Mouse (Mus musculus): ENCODE measurements around the gene Cacng1. TPM values are rescaled to one million over a fixed set of nuclear protein-coding genes. Genes with fewer than 3 reads are reported as not detected.

The Cacng1 gene
- total RNA-seq, 4 experiments from 2014 or later: 352 to 401 (median 391) TPM

DNA sequence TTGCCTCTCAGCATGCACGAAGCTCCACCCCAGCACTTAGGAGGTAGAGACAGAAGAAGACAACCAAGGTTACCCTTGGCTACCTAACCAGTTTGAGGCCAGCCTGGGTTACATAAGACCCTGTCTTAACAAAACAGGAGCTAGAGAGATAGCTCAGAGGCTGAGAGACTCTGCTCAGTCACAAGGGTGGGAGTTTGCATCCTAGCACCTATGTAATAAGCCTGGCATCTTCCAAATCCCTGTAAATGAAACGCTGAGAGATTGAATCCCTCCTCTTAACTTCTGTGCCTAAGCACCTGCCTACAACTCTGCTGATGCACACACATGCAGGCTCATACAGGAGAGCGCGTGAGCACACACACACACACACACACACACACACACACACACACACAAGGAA lies 55.9 kb downstream of the Cacng1 start:
- DNase-seq (ENCODE audit: low spot score in 2 of 2): no peak

DNA sequence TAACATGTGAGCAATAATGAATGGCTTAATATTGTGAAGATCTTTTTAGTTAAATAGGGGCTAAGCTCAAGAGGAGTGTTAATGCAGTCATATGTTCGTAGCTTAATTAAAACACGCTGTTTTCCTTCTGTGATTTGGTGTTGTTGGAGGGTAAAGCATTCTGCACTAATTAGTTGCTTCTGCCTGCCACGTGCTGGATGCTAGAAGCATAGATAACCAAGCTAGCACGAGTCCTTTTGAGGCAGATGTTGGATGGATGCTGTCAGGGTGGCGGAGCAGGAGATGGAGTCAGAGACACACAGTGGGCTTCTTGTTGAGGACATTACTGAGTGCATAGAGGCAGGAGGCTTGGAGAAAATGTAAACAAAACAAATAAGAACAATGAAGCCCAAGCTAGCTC lies 59.2 kb downstream of the Cacng1 start:
- no peak for DNase-seq (ENCODE audit: low spot score in 2 of 2)

DNA sequence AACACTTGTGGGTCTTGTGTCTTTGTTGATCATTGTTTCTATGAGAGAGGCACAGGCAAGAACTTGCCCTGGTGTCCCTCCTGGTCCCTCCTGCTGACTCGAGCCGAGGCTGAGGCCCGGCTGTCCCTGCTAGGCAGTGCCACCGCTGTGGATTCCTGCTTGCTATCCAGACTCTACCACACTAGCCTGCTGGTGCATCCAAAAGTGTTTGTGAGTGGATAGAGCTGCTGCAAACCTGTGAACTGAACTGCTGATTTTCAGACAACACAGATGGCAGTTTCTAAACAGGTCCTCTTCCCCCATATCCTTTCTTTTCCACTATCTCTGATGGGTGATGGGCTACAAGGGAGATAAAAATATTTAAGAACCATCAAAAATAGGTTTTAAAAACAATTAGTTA lies 60.8 kb downstream of the Cacng1 start:
- no peak for DNase-seq (ENCODE audit: low spot score in 2 of 2)

Other genes starting within 250 kb of the Cacng1 start
- gene Pitpnc1, start 245.8 kb downstream of the Cacng1 start, total RNA-seq (2022): 10 to 100 TPM; 54.3 to 72.7 (median 61.5) TPM
- gene Psmd12, start 237.0 kb downstream of the Cacng1 start, total RNA-seq (2022): 100 to 1,000 TPM in 2 of 4 experiments, 10 to 100 TPM in 2; 90.0 to 108 (median 97.1) TPM
- 10 to 100 TPM; 17.3 to 21.4 (median 17.9) TPM for gene Helz, start 168.6 kb downstream of the Cacng1 start, total RNA-seq (2022)
- not detected for gene Cacng4, start 78.0 kb upstream of the Cacng1 start, total RNA-seq (2022)
- gene Cacng5, start 198.5 kb upstream of the Cacng1 start, total RNA-seq (2022): not detected

Measured in gastrocnemius, adult 8-10 months (tissue).